Mouse (Mus musculus) neural tube, embryonic 11.5 days (tissue): ENCODE measurements around the gene Tgif2lx2. TPM values are rescaled to one million over a fixed set of nuclear protein-coding genes. Genes with fewer than 3 reads are reported as not detected.
"Not testable (repeated sequence)": the region's sequence is repeated elsewhere in the genome, so short reads cannot be mapped to it uniquely, and the experiment has no call there.

Source experiments
- ATAC-seq: fragments of 200-750 bp; cut with Nextera tagmentation; 2 replicates; pipeline ENCODE4 v1.8.0; 2017; ENCODE audit warnings: moderate number of reproducible peaks, mild to moderate bottlenecking, moderate TSS enrichment, moderate library complexity; ENCODE audit not compliant: insufficient read depth, low FRiP score, low TSS enrichment
- DNase-seq: peaks from one replicate; pipeline ENCODE4 v3.0.0-alpha.2; 2015; ENCODE audit warnings: low spot score
- H3K27ac ChIP-seq: fragments of 300-500 bp; sonication (generic); 2 replicates; pipeline ENCODE4 v1.5.1; 2014; ENCODE audit warnings: low read depth, mild to moderate bottlenecking, low read length
- H3K27me3 ChIP-seq: fragments of 300-500 bp; sonication (generic); 2 replicates; pipeline ENCODE4 v1.6.1; 2014; ENCODE audit warnings: mild to moderate bottlenecking, low read length, mixed read lengths; ENCODE audit not compliant: control insufficient read depth, insufficient read depth
- H3K36me3 ChIP-seq: fragments of 300-500 bp; sonication (generic); 2 replicates; pipeline ENCODE4 v1.6.1; 2014; ENCODE audit warnings: mild to moderate bottlenecking, low read length, moderate library complexity, mixed read lengths; ENCODE audit not compliant: control insufficient read depth, insufficient read depth
- H3K4me1 ChIP-seq: fragments of 300-500 bp; sonication (generic); 2 replicates; pipeline ENCODE4 v1.6.1; 2014; ENCODE audit warnings: low read length, mixed read lengths; ENCODE audit not compliant: control insufficient read depth, insufficient read depth
- H3K4me2 ChIP-seq: fragments of 300-500 bp; sonication (generic); 2 replicates; pipeline ENCODE4 v1.6.1; 2014; ENCODE audit warnings: low read depth, mild to moderate bottlenecking, moderate library complexity
- H3K4me3 ChIP-seq: fragments of 300-500 bp; sonication (generic); 2 replicates; pipeline ENCODE4 v1.5.1; 2014; ENCODE audit warnings: low read depth, low read length
- H3K9ac ChIP-seq: fragments of 300-500 bp; sonication (generic); 2 replicates; pipeline ENCODE4 v1.6.1; 2014; ENCODE audit warnings: mild to moderate bottlenecking, low read length
- H3K9me3 ChIP-seq: fragments of 300-500 bp; sonication (generic); 2 replicates; pipeline ENCODE4 v1.6.1; 2016; ENCODE audit warnings: low read length; ENCODE audit not compliant: control insufficient read depth
- WGBS: fragments of 180-500 bp; shearing (Covaris S2); extraction: QIAGEN DNeasy Blood & Tissue Kit; methylation state at CpG from one replicate; pipeline ENCODE4 v1.1.7; 2014; 5-methylcytosine and 5-hydroxymethylcytosine counted together
- polyA plus RNA-seq: library from polyadenylated mRNA; unstranded; fragments of >200 nt; fragmentation: Nextera tagmentation; extraction: Ambion mirVana; gene quantifications from 2 replicates; pipeline ENCODE4 v1.2.1, GENCODE M21; 2014

Tgif2lx2 gene
- polyA plus RNA-seq = not detected in 2 replicates

- not testable (repeated sequence) for H3K4me2 ChIP-seq, H3K36me3 ChIP-seq, H3K4me3 ChIP-seq, H3K27me3 ChIP-seq, ATAC-seq, H3K27ac ChIP-seq, H3K9me3 ChIP-seq, H3K4me1 ChIP-seq, H3K9ac ChIP-seq, DNase-seq
- WGBS = no CpG with 5 or more reads among the region's 5 CpGs
Measured at GRCm38 (mm10) chrX:118426927-118427326, at the start of gene Tgif2lx2. Gene Tgif2lx2 (plus strand): TSS chrX:118427227.

Other genes starting within 250 kb of the Tgif2lx2 start
- gene Tgif2lx1, start 53.5 kb downstream of the Tgif2lx2 start, polyA plus RNA-seq = not detected in 2 replicates